Mouse (Mus musculus) ES-Bruce4 (cell line): ENCODE data around the gene Nkapd1. TPM values are rescaled to one million over a fixed set of nuclear protein-coding genes. Genes with fewer than 3 reads are reported as not detected.

Experiments
- H3K27ac ChIP-seq: 2 replicates; pipeline ENCODE4 v1.5.1; 2012; ENCODE audit warnings: low read length, inconsistent platforms; ENCODE audit not compliant: insufficient read depth
- H3K27me3 ChIP-seq: 2 replicates; pipeline ENCODE4 v1.6.1; 2012; ENCODE audit warnings: mild to moderate bottlenecking, low read length, inconsistent platforms; ENCODE audit not compliant: control insufficient read depth, poor library complexity, insufficient read depth, severe bottlenecking
- H3K36me3 ChIP-seq: 2 replicates; pipeline ENCODE4 v1.6.1; 2012; ENCODE audit warnings: inconsistent platforms, mild to moderate bottlenecking, low read length, moderate library complexity; ENCODE audit not compliant: control insufficient read depth, poor library complexity, insufficient read depth, severe bottlenecking
- H3K4me1 ChIP-seq: one replicate; pipeline ENCODE4 v1.8.1; 2011; ENCODE audit warnings: low read length; ENCODE audit not compliant: control insufficient read depth, insufficient read depth
- H3K4me3 ChIP-seq: 2 replicates; pipeline ENCODE4 v1.5.1; 2011; ENCODE audit warnings: low read depth, mild to moderate bottlenecking, low read length
- H3K9ac ChIP-seq: 2 replicates; pipeline ENCODE4 v1.6.1; 2012; ENCODE audit warnings: low read depth, mild to moderate bottlenecking, inconsistent platforms; ENCODE audit not compliant: poor library complexity, severe bottlenecking
- H3K9me3 ChIP-seq: replicated peaks from 2 replicates; pipeline ENCODE4 v1.6.1; 2012; ENCODE audit warnings: mild to moderate bottlenecking, low read length, inconsistent platforms; ENCODE audit not compliant: control insufficient read depth, poor library complexity, insufficient read depth, severe bottlenecking
- CTCF ChIP-seq: IDR thresholded peaks from one replicate; pipeline ENCODE4 v1.8.1; 2011; ENCODE audit warnings: low read depth, low read length
- EP300 ChIP-seq: IDR thresholded peaks from 2 replicates; pipeline ENCODE4 v1.6.1; 2011; ENCODE audit warnings: low read depth, low read length; ENCODE audit not compliant: insufficient read depth
- POLR2A ChIP-seq: IDR thresholded peaks from one replicate; pipeline ENCODE4 v1.8.1; 2011; ENCODE audit warnings: low read length; ENCODE audit not compliant: insufficient read depth
- polyA plus RNA-seq: library from polyadenylated mRNA; stranded (reverse); fragments of >200 nt; gene quantifications from 2 replicates; pipeline ENCODE4 v1.2.4, GENCODE M21; 2011; ENCODE audit warnings: low read depth; ENCODE audit not compliant: missing spikeins, insufficient read depth, insufficient read length

Gene Nkapd1
- polyA plus RNA-seq, 1 experiment: 46.9 TPM

DNA sequence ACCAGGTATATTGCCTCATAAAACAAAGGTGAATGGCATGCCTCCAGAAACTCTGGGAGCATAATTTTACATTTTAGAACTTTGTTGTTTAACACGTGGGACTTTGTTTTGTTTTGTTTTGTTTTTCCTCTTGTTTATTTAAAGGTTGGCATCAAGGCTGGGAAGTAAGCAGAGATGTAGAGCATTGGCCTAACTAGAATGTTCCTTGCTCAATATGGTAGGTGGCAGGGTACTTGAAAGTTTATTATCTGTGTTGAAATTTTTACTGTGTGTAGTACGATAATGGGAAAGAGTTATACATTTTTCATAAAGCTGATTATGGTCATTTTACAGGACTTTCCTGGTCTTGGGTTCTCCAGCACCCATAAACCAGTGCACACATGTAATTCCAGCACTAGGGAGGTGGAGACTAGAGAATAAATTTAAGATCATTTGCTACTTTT is 55.3 kb downstream of the Nkapd1 start:
- Histone ChIP-seq H3K4me3 (no peak overlapping the region), H3K27me3 (peaks cover 2% of the 10 kb centered on the region; the same call in 1 of the 2 replicates), H3K27ac (no peak overlapping the region), H3K36me3 (no peaks in the 10 kb centered on the region), H3K9ac (no peak overlapping the region), H3K9me3 (peaks cover 4% of the 10 kb centered on the region), H3K4me1 (no peaks in the 10 kb centered on the region)
- TF ChIP-seq CTCF (no peak), POLR2A (no peak), EP300 (no peak)

DNA sequence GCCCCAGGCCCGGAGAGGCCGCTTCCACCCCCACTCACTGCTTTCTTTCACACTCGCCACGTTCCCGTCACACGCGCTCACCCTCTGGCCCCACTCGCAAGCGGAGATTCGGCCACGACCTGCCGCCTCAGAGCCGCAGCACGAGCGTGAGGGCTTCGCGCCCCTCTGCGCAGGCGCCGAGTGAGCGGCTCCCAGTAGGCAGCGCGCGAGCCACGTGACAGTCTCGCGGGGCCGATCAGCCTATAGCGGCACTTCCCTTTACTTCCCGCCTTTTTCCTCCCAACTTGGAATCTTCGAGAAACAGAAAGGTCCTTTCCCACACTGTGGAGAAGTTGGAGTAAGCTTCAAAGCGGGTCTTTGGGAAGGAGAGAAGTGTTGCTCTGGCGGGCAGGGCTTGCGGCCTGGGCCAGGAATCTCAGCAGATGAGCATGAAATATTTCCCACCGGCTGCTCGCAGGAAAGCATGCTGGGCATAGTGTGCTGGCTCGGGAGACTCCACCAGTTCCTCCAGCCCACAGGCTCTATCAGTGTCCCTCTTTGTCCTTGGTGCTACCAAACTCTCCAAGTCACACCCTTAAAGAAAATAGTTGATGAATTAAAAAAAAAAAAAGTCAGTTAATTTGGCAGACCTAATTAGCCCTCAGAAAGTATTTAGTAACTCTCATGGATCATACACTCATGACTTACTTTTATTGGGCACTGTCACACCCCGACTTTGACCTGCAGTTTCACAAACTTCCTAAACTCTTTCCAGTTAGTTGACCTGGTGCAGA is 55.9 kb downstream of the Nkapd1 start, which contains the start of gene Tex12:
Gene Tex12 (minus strand): TSS at position 181 of the 773 bp plus-strand sequence.
- Histone ChIP-seq H3K27ac (no peak within 1 kb of the TSS), H3K27me3 (peaks cover 2% of the 10 kb centered on the region; the same call in 1 of the 2 replicates), H3K9ac (no peak within 1 kb of the TSS), H3K9me3 (peaks cover 4% of the 10 kb centered on the region), H3K36me3 (no peaks in the 10 kb centered on the region), H3K4me1 (no peaks in the 10 kb centered on the region), H3K4me3 (peak within 1 kb of the TSS; percentile 2; the same call in 1 of the 2 replicates)
- TF ChIP-seq EP300: no peak
- TF ChIP-seq CTCF: no peak
- TF ChIP-seq POLR2A: no peak

Other genes starting within 250 kb of the Nkapd1 start
- 22.7 and 30.9 TPM in 2 replicates for gene Plet1, start 122.9 kb downstream of the Nkapd1 start, polyA plus RNA-seq
- 34.3 and 34.4 TPM in 2 replicates for gene Pts, start 88.7 kb downstream of the Nkapd1 start, polyA plus RNA-seq
- gene Il18, start 62.6 kb downstream of the Nkapd1 start, polyA plus RNA-seq: 1.2 and 2.1 TPM in 2 replicates
- not detected in 2 replicates for gene Bco2, start 62.3 kb downstream of the Nkapd1 start, polyA plus RNA-seq
- gene Tex12, start 56.1 kb downstream of the Nkapd1 start, polyA plus RNA-seq: not detected in 2 replicates
- 145 and 156 TPM in 2 replicates for gene Sdhd, start 13.7 kb downstream of the Nkapd1 start, polyA plus RNA-seq
- gene Timm8b, start 13.6 kb downstream of the Nkapd1 start, polyA plus RNA-seq: 119 and 145 TPM in 2 replicates
- 5.6 and 7.3 TPM in 2 replicates for gene Pih1d2, start 143 bp downstream of the Nkapd1 start, polyA plus RNA-seq
- gene Dlat, start 42.3 kb upstream of the Nkapd1 start, polyA plus RNA-seq: 68.3 and 68.4 TPM in 2 replicates
- 10.1 and 11.1 TPM in 2 replicates for gene Dixdc1, start 122.1 kb upstream of the Nkapd1 start, polyA plus RNA-seq
- 23.7 and 31.2 TPM in 2 replicates for gene 2310030G06Rik, start 129.1 kb upstream of the Nkapd1 start, polyA plus RNA-seq
- 125 and 126 TPM in 2 replicates for gene Cryab, start 133.9 kb upstream of the Nkapd1 start, polyA plus RNA-seq
- gene Hspb2, start 134.9 kb upstream of the Nkapd1 start, polyA plus RNA-seq: 22.3 and 22.7 TPM in 2 replicates
- 8.5 and 9.0 TPM in 2 replicates for gene Fdxacb1, start 150.8 kb upstream of the Nkapd1 start, polyA plus RNA-seq
- 23.5 and 30.3 TPM in 2 replicates for gene Alg9, start 157.6 kb upstream of the Nkapd1 start, polyA plus RNA-seq
- gene 1110032A03Rik, start 158.1 kb upstream of the Nkapd1 start, polyA plus RNA-seq: 12.4 and 13.1 TPM in 2 replicates
- 56.4 and 61.9 TPM in 2 replicates for gene Ppp2r1b, start 227.8 kb upstream of the Nkapd1 start, polyA plus RNA-seq